Mouse (Mus musculus) forebrain, embryonic 16.5 days (tissue): ENCODE results near the gene Meox1. TPM values are rescaled to one million over a fixed set of nuclear protein-coding genes. Genes with fewer than 3 reads are reported as not detected.
A peak's percentile ranks its signal among the peaks of the same experiment; 100 is the strongest.

Experiments used
- ATAC-seq: fragments of 200-750 bp; cut with Nextera tagmentation; 2 replicates; pipeline ENCODE4 v1.8.0; 2017; ENCODE audit warnings: mild to moderate bottlenecking, moderate library complexity
- H3K27ac ChIP-seq: fragments of 300-500 bp; sonication (generic); 2 replicates; pipeline ENCODE4 v1.5.1; 2014; ENCODE audit warnings: low read length, control low read depth
- H3K27me3 ChIP-seq: fragments of 300-500 bp; sonication (generic); replicated peaks from 2 replicates; pipeline ENCODE4 v1.6.1; 2014; ENCODE audit warnings: low read length; ENCODE audit not compliant: control insufficient read depth, insufficient read depth
- H3K36me3 ChIP-seq: fragments of 300-500 bp; sonication (generic); 2 replicates; pipeline ENCODE4 v1.6.1; 2014; ENCODE audit not compliant: control insufficient read depth, insufficient read depth
- H3K4me1 ChIP-seq: fragments of 300-500 bp; sonication (generic); replicated peaks from 2 replicates; pipeline ENCODE4 v1.6.1; 2014; ENCODE audit warnings: low read length; ENCODE audit not compliant: control insufficient read depth, insufficient read depth
- H3K4me2 ChIP-seq: fragments of 300-500 bp; sonication (generic); 2 replicates; pipeline ENCODE4 v1.6.1; 2014; ENCODE audit warnings: mild to moderate bottlenecking, low read length, control low read depth
- H3K4me3 ChIP-seq: fragments of 300-500 bp; sonication (generic); replicated peaks from 2 replicates; pipeline ENCODE4 v1.5.1; 2014; ENCODE audit warnings: mild to moderate bottlenecking, low read length, control low read depth
- H3K9ac ChIP-seq: fragments of 300-500 bp; sonication (generic); replicated peaks from 2 replicates; pipeline ENCODE4 v1.6.1; 2014; ENCODE audit warnings: low read depth, low read length, control low read depth
- H3K9me3 ChIP-seq: fragments of 300-500 bp; sonication (generic); 2 replicates; pipeline ENCODE4 v1.6.1; 2016; ENCODE audit warnings: low read length; ENCODE audit not compliant: control insufficient read depth
- WGBS: fragments of 180-500 bp; shearing (Covaris S2); extraction: QIAGEN DNeasy Blood & Tissue Kit; methylation state at CpG from one replicate; pipeline ENCODE4 v1.1.7; 2014; 5-methylcytosine and 5-hydroxymethylcytosine counted together
- polyA plus RNA-seq: library from polyadenylated mRNA; unstranded; fragments of >200 nt; fragmentation: Nextera tagmentation; extraction: Ambion mirVana; gene quantifications from 2 replicates; pipeline ENCODE4 v1.2.1, GENCODE M21; 2015

Meox1 gene
- polyA plus RNA-seq, 1 experiment from 2014 or later, result 0.79 TPM

DNA sequence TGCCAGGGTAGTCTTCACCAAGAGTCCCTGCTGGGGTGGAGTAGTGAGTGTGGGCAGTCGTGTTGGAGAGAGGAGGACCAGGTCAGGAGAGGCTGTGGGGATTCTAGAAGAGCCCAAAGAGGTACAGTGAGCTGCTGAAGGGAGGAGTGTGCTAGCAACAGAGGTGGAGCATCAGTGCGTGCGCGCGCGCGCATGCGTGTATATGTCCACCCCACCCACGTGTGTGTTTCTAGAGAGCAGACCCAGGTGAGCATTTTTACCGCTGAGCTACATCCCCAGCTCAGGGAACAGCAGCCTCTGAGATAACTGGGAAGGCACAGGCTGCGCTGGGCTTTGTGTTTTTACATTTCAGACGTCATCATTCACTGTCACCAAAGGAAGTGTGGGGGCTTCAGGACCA, 7.7 kb downstream of the Meox1 start:
- Histone ChIP-seq H3K4me1 (peaks cover 14% of the 10 kb centered on the region), H3K27me3 (no peaks in the 10 kb centered on the region), H3K9ac (no peak overlapping the region), H3K4me2 (no peak overlapping the region), H3K36me3 (no peaks in the 10 kb centered on the region), H3K9me3 (no peaks in the 10 kb centered on the region), H3K27ac (no peak overlapping the region), H3K4me3 (no peak overlapping the region)
- ATAC-seq, result no peak
- WGBS, result 84% methylated on average over 12 of the region's 12 CpGs

DNA sequence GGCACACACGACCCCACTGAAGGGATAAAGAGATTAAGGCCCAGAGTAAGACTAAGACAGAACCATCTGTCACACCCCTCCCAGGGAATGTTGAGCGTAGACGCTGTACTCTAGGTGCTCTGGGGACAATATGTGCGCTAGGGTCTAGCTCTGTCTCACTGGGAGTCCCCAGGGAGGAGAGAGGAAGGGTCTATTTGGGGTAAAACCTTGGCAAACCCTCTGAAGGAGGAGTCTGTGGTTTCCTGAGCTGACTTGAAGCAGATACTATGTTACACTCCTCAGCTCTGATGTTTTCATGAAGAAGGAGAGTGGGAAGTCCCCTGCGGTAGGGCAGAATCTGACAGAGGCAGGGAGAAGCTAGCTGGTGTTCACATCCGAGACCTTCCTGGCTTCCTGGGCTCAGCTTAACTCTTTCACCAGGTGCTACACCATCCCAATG, 8.3 kb downstream of the Meox1 start:
- no peak for ATAC-seq
- Histone ChIP-seq H3K36me3 (no peaks in the 10 kb centered on the region), H3K4me3 (no peak overlapping the region), H3K9ac (no peak overlapping the region), H3K9me3 (no peaks in the 10 kb centered on the region), H3K27ac (no peak overlapping the region), H3K4me1 (peaks cover 11% of the 10 kb centered on the region), H3K4me2 (no peak overlapping the region), H3K27me3 (no peaks in the 10 kb centered on the region)
- WGBS, result 60% methylated on average over 6 of the region's 6 CpGs

- H3K36me3 ChIP-seq, result no peaks in the 10 kb centered on the region
- ATAC-seq, result no peak
- 62% methylated on average over 6 of the region's 6 CpGs for WGBS
- H3K9me3 ChIP-seq, result no peaks in the 10 kb centered on the region
- H3K4me2 ChIP-seq, result no peak overlapping the region
- H3K27me3 ChIP-seq, result no peaks in the 10 kb centered on the region
- H3K9ac ChIP-seq, result no peak overlapping the region
- H3K4me1 ChIP-seq, result peaks cover 11% of the 10 kb centered on the region
- H3K27ac ChIP-seq, result no peak overlapping the region
- H3K4me3 ChIP-seq, result no peak overlapping the region
Measured at GRCm38 (mm10) chr11:101885232-101885631, 8.9 kb downstream of the Meox1 start.

DNA sequence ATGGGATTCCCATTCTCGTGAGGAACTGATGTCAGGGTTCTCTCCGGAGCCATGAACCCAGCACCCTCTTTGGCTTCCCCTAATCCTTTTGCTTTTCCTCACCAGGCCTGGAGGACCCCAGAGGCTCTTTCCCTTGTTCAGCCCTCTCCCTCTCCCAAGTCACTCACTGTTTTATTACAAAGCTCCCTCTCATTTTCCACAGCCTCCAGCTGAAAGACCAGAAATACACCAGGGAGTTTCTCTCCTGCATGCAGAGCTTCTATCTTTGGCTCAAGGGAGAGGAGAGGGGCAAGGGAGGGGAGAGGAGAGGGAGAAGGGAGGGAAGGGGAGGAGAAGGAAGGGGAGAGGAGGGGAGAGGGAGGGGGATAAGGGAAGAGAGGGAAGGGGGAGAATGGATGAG, 10.3 kb downstream of the Meox1 start:
- H3K4me3 ChIP-seq, result no peak overlapping the region
- no peak overlapping the region for H3K27ac ChIP-seq
- H3K9me3 ChIP-seq, result no peaks in the 10 kb centered on the region
- peaks cover 5% of the 10 kb centered on the region for H3K4me1 ChIP-seq
- WGBS, result 55% methylated on average over 2 of the region's 2 CpGs
- H3K4me2 ChIP-seq, result no peak overlapping the region
- no peak overlapping the region for H3K9ac ChIP-seq
- ATAC-seq, result no peak
- H3K27me3 ChIP-seq, result no peaks in the 10 kb centered on the region
- H3K36me3 ChIP-seq, result no peaks in the 10 kb centered on the region

- Histone ChIP-seq H3K4me1 (peaks cover 5% of the 10 kb centered on the region), H3K27me3 (no peaks in the 10 kb centered on the region), H3K36me3 (no peaks in the 10 kb centered on the region), H3K4me3 (no peak overlapping the region), H3K9ac (no peak overlapping the region), H3K4me2 (no peak overlapping the region), H3K27ac (no peak overlapping the region), H3K9me3 (no peaks in the 10 kb centered on the region)
- WGBS, result 81% methylated on average over 11 of the region's 11 CpGs
- ATAC-seq, result no peak
Measured at GRCm38 (mm10) chr11:101882500-101883290, 11.5 kb downstream of the Meox1 start.

DNA sequence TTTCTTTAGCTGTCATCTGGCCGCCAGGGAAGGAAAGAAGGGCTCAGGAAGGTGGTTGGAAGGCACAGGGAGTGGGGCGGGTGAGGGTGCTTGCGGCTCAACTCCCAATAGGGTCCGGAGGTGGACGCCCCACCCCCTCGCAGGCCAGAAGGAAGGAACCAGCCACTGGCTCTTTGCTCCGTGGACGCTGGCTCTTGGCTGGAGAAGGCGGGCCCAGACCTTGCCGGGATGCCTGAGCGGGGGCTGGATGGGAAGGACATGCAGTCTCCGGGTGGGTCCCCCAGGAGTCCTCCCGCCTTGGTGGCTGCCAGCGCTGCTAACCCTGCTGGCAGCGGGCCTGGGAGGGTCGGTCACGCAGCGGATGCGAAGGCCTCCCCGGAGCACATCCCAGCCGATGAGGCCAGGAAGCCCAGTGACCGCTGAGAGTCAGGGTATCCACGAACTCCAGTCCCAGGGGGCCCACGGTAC, 12.5 kb downstream of the Meox1 start:
- Histone ChIP-seq H3K4me1 (peaks cover 5% of the 10 kb centered on the region), H3K27ac (no peak overlapping the region), H3K27me3 (no peaks in the 10 kb centered on the region), H3K4me3 (0 out of 2 replicates have a peak overlapping the region, but pooled peaks have one; percentile 13), H3K9ac (peak overlapping the region; percentile 53), H3K4me2 (peak overlapping the region; percentile 34), H3K9me3 (no peaks in the 10 kb centered on the region), H3K36me3 (no peaks in the 10 kb centered on the region)
- 6% methylated on average over 23 of the region's 24 CpGs for WGBS
- no peak for ATAC-seq

GRCm38 (mm10) chr11:101881185-101881584, 13.0 kb downstream of the Meox1 start:
- Histone ChIP-seq H3K9me3 (no peaks in the 10 kb centered on the region), H3K36me3 (no peaks in the 10 kb centered on the region), H3K27ac (no peak overlapping the region), H3K4me1 (peaks cover 5% of the 10 kb centered on the region), H3K27me3 (no peaks in the 10 kb centered on the region), H3K4me2 (no peak overlapping the region), H3K9ac (no peak overlapping the region), H3K4me3 (no peak overlapping the region)
- WGBS, result 63% methylated on average over 7 of the region's 7 CpGs
- ATAC-seq, result no peak

- H3K27me3 ChIP-seq, result no peaks in the 10 kb centered on the region
- H3K9ac ChIP-seq, result no peak overlapping the region
- peaks cover 5% of the 10 kb centered on the region for H3K4me1 ChIP-seq
- no peak overlapping the region for H3K4me3 ChIP-seq
- 71% methylated on average over 4 of the region's 4 CpGs for WGBS
- H3K27ac ChIP-seq, result no peak overlapping the region
- no peaks in the 10 kb centered on the region for H3K36me3 ChIP-seq
- no peaks in the 10 kb centered on the region for H3K9me3 ChIP-seq
- no peak overlapping the region for H3K4me2 ChIP-seq
- no peak for ATAC-seq
Measured at GRCm38 (mm10) chr11:101879672-101880071, 14.5 kb downstream of the Meox1 start.

- H3K4me1 ChIP-seq, result peaks cover 5% of the 10 kb centered on the region
- no peaks in the 10 kb centered on the region for H3K36me3 ChIP-seq
- 58% methylated on average over 6 of the region's 6 CpGs for WGBS
- no peaks in the 10 kb centered on the region for H3K27me3 ChIP-seq
- H3K4me3 ChIP-seq, result no peak overlapping the region
- no peak overlapping the region for H3K9ac ChIP-seq
- H3K4me2 ChIP-seq, result no peak overlapping the region
- H3K27ac ChIP-seq, result no peak overlapping the region
- ATAC-seq, result no peak
- H3K9me3 ChIP-seq, result no peaks in the 10 kb centered on the region
Measured at GRCm38 (mm10) chr11:101878696-101879095, 15.5 kb downstream of the Meox1 start.
